Mouse (Mus musculus): ENCODE measurements around the gene Kank2.

Kank2 gene

GRCm38 (mm10) chr9:21798345-21799009, at the start of gene Kank2:
Gene Kank2 (minus strand): TSS chr9:21798744.
- no peak for DNase-seq (ENCODE audit: extremely low read depth, low read depth, low spot score)

DNA sequence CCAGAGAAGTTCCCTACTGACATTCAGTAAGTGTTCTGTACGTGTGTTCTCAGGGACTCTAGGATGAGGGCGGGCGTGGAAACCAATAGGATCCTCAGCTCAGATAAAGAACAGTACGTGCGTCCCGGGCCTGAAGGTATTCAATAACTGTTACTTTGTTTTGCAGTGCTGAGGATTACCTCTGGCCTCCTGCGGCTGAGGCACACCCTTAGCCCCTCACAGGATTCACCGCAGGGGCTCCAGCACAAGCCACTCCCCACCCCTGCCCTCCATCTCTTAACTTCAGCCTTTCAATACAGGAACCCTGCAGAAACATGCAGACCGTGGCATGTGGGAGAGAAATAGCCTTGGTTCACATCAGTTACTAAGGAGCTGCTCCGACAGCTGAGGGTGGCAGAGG, 49.4 kb upstream of the Kank2 start:
- DNase-seq (ENCODE audit: extremely low read depth, low read depth, low spot score): no peak

- no peak for DNase-seq (ENCODE audit: extremely low read depth, low read depth, low spot score)
These were observed 48.9 kb upstream of the Kank2 start for GRCm38 (mm10) chr9:21847425-21847824.

GRCm38 (mm10) chr9:21846755-21847341, 48.3 kb upstream of the Kank2 start:
- no peak for DNase-seq (ENCODE audit: extremely low read depth, low read depth, low spot score)

- no peak for DNase-seq (ENCODE audit: extremely low read depth, low read depth, low spot score)
These were observed 47.0 kb upstream of the Kank2 start for GRCm38 (mm10) chr9:21845381-21846080.

GRCm38 (mm10) chr9:21843086-21843485, 44.5 kb upstream of the Kank2 start:
- no peak for DNase-seq (ENCODE audit: extremely low read depth, low read depth, low spot score)

GRCm38 (mm10) chr9:21842391-21842790, 43.8 kb upstream of the Kank2 start:
- no peak for DNase-seq (ENCODE audit: extremely low read depth, low read depth, low spot score)

DNA sequence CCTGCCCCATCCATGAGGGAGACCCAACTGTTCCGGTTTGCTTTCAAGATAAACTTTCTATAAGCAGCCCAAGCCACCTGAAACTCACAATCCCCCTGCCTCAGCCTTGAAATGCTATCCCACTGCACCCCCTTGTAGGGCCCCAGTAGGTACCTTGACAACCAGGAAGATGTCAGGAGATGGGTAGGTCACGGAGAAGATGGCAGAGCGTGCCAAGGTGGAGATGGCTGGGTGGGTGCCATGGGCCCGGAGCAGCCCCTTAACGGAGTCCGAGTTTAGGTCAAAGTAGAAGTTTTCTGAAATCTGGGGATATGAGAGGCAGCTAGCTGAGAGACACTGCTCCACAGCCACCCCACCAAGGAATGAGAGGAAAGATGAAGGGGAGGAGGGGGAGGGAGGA, 42.8 kb upstream of the Kank2 start:
- no peak for DNase-seq (ENCODE audit: extremely low read depth, low read depth, low spot score)

- DNase-seq (ENCODE audit: extremely low read depth, low read depth, low spot score): no peak
These were observed 41.7 kb upstream of the Kank2 start for GRCm38 (mm10) chr9:21840115-21840787.

GRCm38 (mm10) chr9:21837690-21838089, 39.1 kb upstream of the Kank2 start:
- no peak for DNase-seq (ENCODE audit: extremely low read depth, low read depth, low spot score)

- no peak for DNase-seq (ENCODE audit: extremely low read depth, low read depth, low spot score)
These were observed 36.8 kb upstream of the Kank2 start, which contains the start of gene Angptl8 for GRCm38 (mm10) chr9:21835258-21835912. Gene Angptl8 (plus strand): TSS chr9:21835510.

- DNase-seq (ENCODE audit: extremely low read depth, low read depth, low spot score): no peak
These were observed 33.2 kb upstream of the Kank2 start for GRCm38 (mm10) chr9:21831558-21832240.

DNA sequence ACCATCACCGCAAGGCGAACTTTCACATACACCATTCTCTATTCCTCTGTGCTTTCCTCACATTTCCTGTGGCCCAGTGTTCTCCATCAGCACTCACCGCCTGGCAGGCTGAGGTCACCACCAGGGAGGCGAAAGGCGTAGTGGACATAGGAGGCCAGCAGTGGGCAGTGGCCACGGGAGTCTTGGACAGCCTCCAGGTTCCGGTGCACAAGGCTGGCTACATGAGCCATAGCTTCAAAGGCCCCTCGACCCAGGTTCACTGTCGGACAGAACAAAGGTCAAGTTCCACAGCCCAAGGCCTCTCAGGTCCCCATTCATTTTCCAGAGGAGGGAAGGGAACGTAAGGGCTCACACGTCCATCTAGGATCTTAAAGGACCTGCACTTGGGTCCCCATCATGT, 32.4 kb upstream of the Kank2 start:
- no peak for DNase-seq (ENCODE audit: extremely low read depth, low read depth, low spot score)

DNA sequence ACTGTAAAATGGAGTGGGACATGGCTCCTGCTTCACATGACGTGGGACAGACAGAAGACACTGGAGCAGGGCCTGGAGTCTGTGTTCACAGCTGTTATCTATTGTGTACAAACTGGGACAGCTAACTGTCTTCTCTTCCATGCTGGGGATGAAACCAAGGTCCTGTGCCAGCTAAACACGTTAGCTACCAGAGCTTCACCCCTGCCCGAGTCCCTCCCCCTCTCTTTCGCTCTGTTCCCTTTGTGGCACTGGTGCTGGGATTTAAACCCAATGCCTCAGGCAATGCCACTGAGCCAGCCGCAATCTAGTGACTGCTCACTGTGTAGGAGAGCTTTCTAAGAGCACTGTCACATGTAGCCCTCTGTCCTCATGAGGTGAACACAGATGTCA, 31.9 kb upstream of the Kank2 start:
- DNase-seq (ENCODE audit: extremely low read depth, low read depth, low spot score): no peak

- DNase-seq (ENCODE audit: extremely low read depth, low read depth, low spot score): no peak
These were observed 31.4 kb upstream of the Kank2 start for GRCm38 (mm10) chr9:21829834-21830460.

- DNase-seq (ENCODE audit: extremely low read depth, low read depth, low spot score): no peak
These were observed 25.8 kb upstream of the Kank2 start for GRCm38 (mm10) chr9:21824366-21824765.

- no peak for DNase-seq (ENCODE audit: extremely low read depth, low read depth, low spot score)
These were observed 25.4 kb upstream of the Kank2 start for GRCm38 (mm10) chr9:21823957-21824356.

DNA sequence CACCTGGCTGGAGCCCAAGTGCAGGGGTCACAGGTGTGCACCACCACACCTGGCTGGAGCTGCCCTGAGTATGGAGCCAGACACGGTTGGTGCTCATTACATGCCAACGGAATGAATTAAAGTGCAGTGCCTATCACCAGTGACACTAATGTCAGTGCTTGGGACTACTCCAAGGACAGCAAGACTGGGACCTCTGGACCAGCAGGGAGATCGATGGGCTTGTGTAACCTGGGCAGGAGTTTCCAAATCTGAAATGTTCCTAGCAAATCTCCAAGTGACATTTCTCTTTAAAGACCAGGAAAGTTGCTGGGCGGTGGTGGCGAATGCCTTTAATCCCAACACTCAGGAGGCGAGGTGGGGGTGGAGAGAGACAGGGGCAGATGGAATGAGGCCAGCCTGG, 24.1 kb upstream of the Kank2 start:
- DNase-seq (ENCODE audit: extremely low read depth, low read depth, low spot score): no peak

DNA sequence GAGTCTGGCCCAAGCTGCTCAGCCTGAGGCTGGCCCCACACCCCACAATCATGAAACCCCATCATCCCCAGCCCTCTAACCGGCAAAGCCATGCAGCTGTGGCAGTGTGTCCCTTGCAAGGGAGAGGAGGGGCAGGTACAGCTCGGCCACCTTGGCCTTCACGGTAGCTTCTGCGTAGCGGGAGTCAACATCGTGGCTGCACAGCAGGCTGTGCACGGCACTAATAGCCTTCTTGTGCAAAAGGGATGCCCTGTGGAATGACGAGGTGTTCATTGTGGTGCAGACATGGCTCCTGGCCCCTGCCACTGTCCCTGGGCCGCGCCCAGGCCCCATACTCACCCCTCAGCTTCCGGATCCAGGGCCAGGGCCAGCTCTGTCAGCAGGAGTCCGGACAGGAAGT, 21.6 kb upstream of the Kank2 start:
- DNase-seq (ENCODE audit: extremely low read depth, low read depth, low spot score): no peak

- DNase-seq (ENCODE audit: extremely low read depth, low read depth, low spot score): no peak
These were observed 20.7 kb upstream of the Kank2 start for GRCm38 (mm10) chr9:21819181-21819729.
